Mouse (Mus musculus): ENCODE measurements at regions not wholly inside any gene's neighbourhood (a gene's known extent, or its start where the extent isn't known, plus 50 kb on each side); places are given as distances from the start of the nearest gene placed in this dataset.

GRCm38 (mm10) chr1:78008811-78009410 lies 188.0 kb downstream of the Pax3 start:
- TF ChIP-seq CTCF (IDR thresholded peaks at IDR 0.05; ENCODE audit: low read depth), result peak; percentile 39; the same call in 1 of the 2 replicates
- TF ChIP-seq EP300 (IDR thresholded peaks at IDR 0.05; ENCODE audit: low read depth), result no peak

Data from liver, embryonic 14.5 days (tissue).